Mouse (Mus musculus) cerebellum, adult 11 months (tissue): ENCODE results near the gene Lix1.
"Not testable (repeated sequence)": the region's sequence is repeated elsewhere in the genome, so short reads cannot be mapped to it uniquely, and the experiment has no call there.

ENCODE experiments used
- DNase-seq: peaks from one replicate; pipeline ENCODE4 v3.0.0; 2022

Lix1 gene

DNA sequence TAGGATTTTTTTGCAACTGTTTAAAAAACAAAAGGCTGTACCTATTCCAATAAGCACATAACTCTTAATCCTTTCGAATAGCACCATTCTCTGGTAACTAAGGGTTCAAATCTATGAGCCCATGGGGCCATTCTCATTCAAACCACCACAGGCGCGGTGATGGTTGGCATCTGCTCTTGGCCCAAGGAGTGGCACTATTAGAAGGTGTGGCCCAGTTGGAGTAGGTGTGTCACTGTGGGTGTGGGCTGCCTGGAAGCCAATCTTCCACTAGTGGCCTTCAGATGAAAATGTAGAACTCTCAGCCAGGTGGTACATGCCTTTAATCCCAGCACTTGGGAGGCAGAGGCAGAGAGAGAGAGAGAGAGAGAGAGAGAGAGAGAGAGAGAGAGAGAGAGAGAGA is 11.7 kb downstream of the Lix1 start:
- no peak for DNase-seq

DNA sequence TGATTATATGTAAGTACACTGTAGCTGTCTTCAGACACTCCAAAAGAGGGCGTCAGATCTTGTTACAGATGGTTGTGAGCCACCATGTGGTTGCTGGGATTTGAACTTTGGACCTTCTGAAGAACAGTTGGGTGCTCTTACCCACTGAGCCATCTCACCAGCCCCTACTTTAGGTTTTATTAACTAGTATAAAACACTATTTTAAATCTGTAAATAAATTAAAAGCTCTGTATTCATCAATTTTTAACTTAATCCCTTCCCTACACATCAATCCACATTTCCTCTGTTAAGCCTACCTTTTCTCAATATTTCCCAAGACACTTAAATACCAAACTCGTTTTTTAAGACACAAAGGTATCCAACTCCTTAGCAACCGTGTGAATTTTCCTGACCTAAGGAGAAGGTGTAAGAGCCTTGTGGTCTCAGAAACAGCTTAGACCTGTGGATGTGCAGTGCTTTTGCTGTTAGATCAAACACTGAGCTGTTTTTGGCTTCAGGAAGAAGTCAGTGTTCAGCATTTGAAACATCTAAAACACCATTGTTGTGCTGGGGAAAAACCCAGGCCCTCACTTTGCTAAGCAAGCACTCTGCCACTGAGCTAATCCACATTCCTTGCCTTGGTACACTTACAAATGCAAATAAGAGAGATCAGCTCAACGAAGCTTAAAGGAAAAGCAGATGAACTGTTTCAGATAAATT is 22.3 kb downstream of the Lix1 start:
- no peak for DNase-seq

DNA sequence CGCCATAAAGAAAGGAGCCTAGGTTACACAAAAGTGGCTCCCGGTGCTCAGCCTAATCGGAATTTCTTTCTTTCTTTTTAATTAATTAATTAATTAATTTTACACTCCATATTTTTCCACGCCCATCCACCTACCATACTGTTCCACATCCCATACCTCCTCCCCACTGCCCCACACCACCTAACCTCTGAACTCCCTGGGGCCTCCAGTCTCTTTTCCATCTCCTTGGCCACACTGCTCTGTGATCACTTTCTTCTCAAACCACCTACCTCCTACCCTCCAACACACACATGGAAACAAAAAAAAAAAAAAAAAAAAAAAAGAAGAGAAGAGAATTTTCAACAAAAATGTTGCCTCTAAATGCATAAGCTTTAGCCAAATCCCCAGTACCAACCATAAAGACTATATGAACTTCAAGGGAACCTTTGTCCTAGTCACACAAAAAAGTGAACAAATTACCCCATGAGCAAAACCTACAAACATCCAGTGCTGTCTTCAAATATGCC is 22.9 kb downstream of the Lix1 start:
- DNase-seq, result no peak

GRCm38 (mm10) chr17:17425906-17426305 is 23.4 kb downstream of the Lix1 start:
- no peak for DNase-seq

- no peak for DNase-seq
These were observed 26.4 kb downstream of the Lix1 start for GRCm38 (mm10) chr17:17428888-17429287.

GRCm38 (mm10) chr17:17433679-17434078 is 31.2 kb downstream of the Lix1 start:
- no peak for DNase-seq

DNA sequence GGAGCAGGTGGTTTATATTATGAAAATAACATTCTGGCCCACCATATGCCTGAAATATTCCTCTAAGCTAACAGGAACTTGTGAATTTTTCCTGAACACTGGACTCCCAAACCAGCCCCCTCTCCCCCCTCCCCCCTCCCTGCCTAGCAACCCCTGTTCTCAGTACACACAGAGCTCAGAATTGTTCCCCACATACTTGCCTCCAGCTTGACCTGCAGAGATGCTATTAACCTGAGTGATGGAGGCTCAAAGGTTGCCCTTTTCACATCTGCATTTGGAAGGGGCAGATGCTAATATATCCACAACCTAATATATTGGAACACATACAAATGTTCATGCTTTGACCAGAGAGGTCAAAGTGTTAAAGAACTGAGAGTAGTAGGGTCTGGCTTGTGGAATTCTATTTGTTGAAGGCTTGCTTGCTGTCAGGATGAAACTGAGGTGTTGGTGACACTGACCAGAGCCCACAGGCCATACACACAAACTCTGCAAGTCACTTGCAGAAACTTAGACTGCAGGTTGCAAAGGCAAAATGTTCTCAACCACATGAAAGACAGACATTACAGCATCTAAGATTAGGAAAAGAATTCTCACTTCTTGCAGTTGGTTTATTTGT is 36.2 kb downstream of the Lix1 start:
- no peak for DNase-seq

- DNase-seq, result no peak
These were observed 39.5 kb downstream of the Lix1 start for GRCm38 (mm10) chr17:17441876-17442498.

DNA sequence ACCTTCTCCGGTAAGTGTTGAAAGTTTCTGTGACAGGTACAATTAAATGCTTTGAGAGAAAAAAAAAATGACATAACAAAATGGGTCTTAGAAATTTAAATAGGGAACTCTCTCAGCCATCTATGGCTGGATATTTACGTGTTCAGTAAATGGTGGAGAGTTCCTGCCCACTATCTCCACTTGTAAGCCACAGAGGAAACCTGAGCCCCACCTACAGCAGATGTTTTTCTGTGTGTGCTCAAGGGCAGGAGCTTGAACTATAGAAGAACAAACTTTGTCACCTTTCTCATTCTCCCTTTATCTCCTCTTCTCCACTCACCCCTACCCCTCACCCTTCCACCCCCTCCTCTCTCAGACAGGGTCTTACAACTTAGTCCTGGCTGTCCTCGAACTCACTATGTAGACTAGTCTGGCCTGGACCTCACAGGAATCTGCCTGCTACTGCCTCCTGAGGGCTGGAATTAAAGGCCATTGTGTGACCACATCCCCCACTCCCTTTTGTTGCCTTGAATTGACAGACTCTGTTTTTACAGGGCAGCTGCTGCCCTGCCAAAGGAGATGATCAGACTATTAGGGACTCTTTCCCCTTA is 41.9 kb downstream of the Lix1 start:
- DNase-seq, result no peak

- DNase-seq, result no peak
These were observed 44.2 kb downstream of the Lix1 start for GRCm38 (mm10) chr17:17446683-17447082.

DNA sequence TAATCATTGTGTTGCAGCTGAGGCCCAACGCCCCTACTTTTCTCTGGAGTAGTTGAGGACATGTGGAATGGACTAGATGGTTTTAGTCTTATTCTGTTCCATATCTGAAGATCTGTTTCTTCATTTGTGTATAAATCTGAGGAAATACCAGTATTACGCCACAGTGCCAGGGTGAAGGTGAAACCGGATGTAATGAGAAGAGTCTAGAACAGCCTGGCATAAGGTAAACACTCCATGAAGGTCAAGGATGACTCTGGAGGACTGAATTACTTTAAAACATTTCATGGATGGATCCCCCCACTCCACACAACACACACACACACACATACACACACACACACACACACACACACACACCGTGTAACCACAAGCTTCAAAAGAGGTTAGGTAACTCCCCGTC is 45.3 kb downstream of the Lix1 start:
- no peak for DNase-seq

GRCm38 (mm10) chr17:17448737-17449440 is 46.4 kb downstream of the Lix1 start:
- DNase-seq, result peak; percentile 3

- DNase-seq, result no peak
These were observed 46.9 kb downstream of the Lix1 start for GRCm38 (mm10) chr17:17449441-17449770.

GRCm38 (mm10) chr17:17451102-17451501 is 48.6 kb downstream of the Lix1 start:
- DNase-seq, result no peak

DNA sequence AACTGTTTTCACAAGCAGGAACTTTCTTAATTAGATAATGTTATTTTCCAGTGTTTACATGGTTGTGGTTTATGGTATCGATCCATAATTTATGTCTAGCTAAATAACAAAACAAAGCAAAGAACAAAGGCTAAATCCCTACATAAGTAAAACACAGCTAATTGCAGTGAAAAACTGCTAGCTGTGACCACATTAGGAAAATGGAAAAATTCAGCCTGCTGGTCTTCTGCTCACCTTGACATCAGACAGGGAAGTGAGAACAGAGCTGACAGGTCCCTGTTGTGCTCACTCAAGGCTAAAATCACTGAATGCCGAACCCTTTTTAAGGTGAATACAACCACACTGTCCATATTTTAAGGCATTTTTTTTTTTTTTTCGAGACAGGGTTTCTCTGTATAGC is 50.1 kb downstream of the Lix1 start:
- DNase-seq, result no peak

DNA sequence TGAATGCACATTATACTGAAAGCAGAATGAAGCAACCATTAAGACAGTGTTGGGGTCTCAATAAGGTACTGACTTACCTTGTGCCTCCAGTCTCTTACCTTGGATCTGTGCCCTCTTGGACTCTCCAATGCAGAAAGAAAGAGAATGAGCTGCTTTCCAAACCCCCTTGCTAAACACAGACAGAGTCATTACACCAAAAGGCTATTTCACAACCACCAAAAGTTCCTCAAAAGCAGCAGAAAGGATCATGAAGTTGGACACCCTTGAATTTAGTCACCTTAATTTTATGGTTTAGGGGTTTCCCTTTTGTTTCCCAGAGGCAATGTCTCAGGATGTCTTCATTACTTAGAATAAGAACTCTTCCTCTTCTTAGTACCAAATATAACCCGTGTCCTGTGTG is 52.1 kb downstream of the Lix1 start:
- no peak for DNase-seq

- no peak for DNase-seq
These were observed 83.3 kb downstream of the Lix1 start for GRCm38 (mm10) chr17:17485789-17486188.

DNA sequence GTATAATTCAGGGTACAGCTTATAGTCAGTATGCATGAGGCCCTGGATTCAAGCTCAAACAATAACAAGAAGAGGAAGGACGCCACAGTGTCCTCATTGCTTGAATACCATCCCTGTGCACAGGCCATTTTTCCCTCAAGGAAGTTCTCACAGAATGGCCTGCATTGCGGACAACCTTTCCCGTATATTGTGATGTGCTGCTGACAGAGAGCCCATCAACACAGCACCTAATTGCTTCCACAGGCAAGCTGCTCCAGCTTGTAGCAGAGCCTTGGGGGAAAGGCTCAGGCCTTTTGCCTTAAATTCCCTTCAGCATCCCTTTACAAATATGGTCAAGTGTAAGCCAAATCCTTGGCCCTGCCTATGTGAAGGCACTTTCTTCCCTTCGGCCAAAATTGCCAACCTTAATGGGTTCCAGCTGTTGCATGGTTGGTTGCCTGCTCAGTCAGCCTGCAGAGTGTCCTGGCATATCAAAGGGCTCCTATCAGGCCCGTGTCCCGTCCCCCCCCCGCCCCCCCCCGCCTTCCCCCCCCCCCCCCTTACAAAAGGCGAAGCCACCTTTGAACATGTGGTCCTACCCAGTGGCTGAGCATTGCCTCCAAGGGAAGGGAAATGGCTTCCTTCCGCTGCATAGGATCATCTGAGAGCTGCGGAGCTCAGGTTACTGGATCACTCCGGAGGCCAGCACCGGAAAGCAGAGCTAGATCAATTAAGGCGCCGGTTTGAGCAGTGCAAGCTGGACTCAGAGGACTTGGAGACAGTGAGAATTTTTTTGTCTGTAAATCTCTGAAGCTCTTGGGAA is 88.5 kb downstream of the Lix1 start:
- DNase-seq, result no peak

DNA sequence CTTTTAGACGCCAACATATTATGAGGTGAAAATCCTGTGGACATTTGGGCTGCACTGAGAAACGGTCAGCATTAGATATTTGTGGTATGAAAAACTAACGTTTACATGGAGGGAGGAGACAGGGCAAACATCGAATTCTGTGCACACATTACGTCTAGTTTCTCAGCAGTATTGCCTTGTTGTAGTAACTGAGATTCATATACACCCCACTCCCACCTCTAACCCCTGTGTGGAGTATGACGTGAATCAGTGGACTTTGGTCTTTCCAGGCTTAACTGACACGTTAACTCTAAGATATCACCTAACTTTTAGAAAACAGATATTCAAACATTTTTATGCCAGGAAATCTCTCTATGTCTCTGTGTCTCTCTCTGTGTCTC is 89.1 kb downstream of the Lix1 start:
- no peak for DNase-seq

DNA sequence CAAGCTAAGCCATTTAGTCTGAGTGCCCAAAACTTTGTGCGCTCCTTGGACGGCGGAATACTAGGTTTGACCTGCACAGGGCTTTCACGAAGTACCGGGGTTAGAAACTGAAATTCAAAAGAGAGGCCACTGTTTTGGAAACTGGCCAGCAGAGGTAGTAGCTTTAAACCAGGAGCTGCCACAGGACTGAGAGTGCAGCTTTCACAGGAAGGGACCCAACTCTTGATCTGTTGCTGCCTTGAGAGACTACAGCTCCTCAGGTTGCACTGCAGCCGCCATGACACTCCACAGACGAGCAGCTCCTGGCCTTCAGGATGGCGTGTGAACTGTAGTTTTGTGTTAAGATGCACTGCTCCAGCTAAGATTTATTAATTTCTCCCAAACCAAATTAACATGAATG is 89.6 kb downstream of the Lix1 start:
- no peak for DNase-seq

DNA sequence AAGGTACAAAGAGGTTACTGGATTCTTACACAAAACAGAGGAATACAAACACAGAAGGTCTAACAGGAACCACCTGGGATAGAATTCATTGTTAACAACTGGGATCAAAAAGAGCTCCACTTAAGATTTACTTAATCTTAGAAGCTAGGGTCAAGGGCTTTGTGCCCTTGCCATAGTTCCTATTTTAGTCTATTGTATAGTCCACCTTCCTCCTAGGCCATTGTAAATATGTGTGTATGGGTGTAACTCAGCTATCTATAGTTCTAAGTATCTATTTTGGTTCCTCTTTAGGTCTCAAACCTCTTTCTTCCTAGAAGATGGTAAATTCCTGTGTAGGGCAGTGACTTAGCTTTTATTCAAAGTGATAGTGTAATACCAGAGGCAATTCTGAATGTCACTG is 93.8 kb downstream of the Lix1 start:
- DNase-seq, result not testable (repeated sequence)

- DNase-seq, result no peak
These were observed 94.3 kb downstream of the Lix1 start for GRCm38 (mm10) chr17:17496730-17497129.

GRCm38 (mm10) chr17:17498848-17499247 is 96.4 kb downstream of the Lix1 start:
- no peak for DNase-seq
